Mouse (Mus musculus): ENCODE measurements around the gene Ttc30a2.

DNA sequence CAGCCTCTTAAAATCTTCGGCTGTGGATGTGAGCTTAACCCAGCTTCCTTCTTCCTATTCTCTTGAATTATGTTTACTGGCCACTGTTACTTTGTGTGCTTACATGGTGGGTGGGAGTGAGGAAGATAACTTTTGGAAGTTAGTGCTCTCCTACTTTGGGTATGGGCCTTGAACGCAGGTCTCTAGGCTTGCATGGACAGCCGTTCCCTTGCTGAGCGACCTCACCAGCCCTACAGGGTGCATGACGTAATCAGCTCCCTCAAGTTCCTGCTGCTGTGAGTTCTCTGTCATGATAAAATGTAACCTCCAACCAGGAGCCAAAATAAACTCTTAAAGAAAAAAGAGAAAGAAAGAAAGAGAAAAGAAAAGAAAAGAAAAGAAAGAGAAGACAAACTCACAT is 13.9 kb downstream of the Ttc30a2 start:
- TF ChIP-seq POLR2A (IDR thresholded peaks at IDR 0.05; ENCODE audit: insufficient read depth, low read depth, low read length) (no peak), EP300 (IDR thresholded peaks at IDR 0.05; ENCODE audit: insufficient read depth, low read depth, low read length) (no peak)
